Mouse (Mus musculus): ENCODE data around the gene Spo11. TPM values are rescaled to one million over a fixed set of nuclear protein-coding genes. Genes with fewer than 3 reads are reported as not detected.
A peak's percentile ranks its signal among the peaks of the same experiment; 100 is the strongest.

Gene Spo11
- polyA plus RNA-seq, 1 experiment: not detected

- peaks cover 24% of the 10 kb centered on the region for H3K36me3 ChIP-seq (ENCODE audit: control insufficient read depth, insufficient read depth)
- peak within 1 kb of the TSS; percentile 76 for H3ac ChIP-seq (ENCODE audit: control insufficient read depth, insufficient read length, low read depth)
- H3K4me3 ChIP-seq (ENCODE audit: insufficient read depth, poor library complexity, severe bottlenecking): peak within 1 kb of the TSS; percentile 72
- no peak for TF ChIP-seq MYOD1 (IDR thresholded peaks at IDR 0.05; ENCODE audit: control insufficient read depth, insufficient read length, low read depth)
- TF ChIP-seq CTCF (IDR thresholded peaks at IDR 0.05; ENCODE audit: control insufficient read depth, insufficient read depth, insufficient read length): peak; percentile 52
- TF ChIP-seq USF1 (IDR thresholded peaks at IDR 0.05; ENCODE audit: low read depth): no peak
- TF ChIP-seq MAX (IDR thresholded peaks at IDR 0.05): no peak
- TF ChIP-seq FOSL1 (IDR thresholded peaks at IDR 0.05; ENCODE audit: insufficient read depth, low read length, poor library complexity, severe bottlenecking): no peak
- no peak for TF ChIP-seq CEBPB (IDR thresholded peaks at IDR 0.05; ENCODE audit: low read depth)
- no peak for TF ChIP-seq MYOG (IDR thresholded peaks at IDR 0.05; ENCODE audit: control insufficient read depth, extremely low read depth, insufficient read length)
- H3K79me3 ChIP-seq (ENCODE audit: low read depth): peaks cover 28% of the 10 kb centered on the region
- peaks cover 49% of the 10 kb centered on the region for H3K79me2 ChIP-seq (ENCODE audit: control insufficient read depth, insufficient read depth)
- peaks cover 13% of the 10 kb centered on the region for H3K27me3 ChIP-seq (ENCODE audit: control insufficient read depth, insufficient read depth, insufficient read length)
Measured at GRCm38 (mm10) chr2:172999630-173000284, 22.3 kb downstream of the Spo11 start, which contains the start of gene Rae1. Rae1 (plus strand) TSS chr2:173000117.

GRCm38 (mm10) chr2:173000285-173000652, 22.8 kb downstream of the Spo11 start:
- H3K79me2 ChIP-seq (ENCODE audit: control insufficient read depth, insufficient read depth): peaks cover 49% of the 10 kb centered on the region
- peak overlapping the region; percentile 72 for H3K4me3 ChIP-seq (ENCODE audit: insufficient read depth, poor library complexity, severe bottlenecking)
- peaks cover 28% of the 10 kb centered on the region for H3K79me3 ChIP-seq (ENCODE audit: low read depth)
- TF ChIP-seq MAX (IDR thresholded peaks at IDR 0.05): no peak
- no peak for TF ChIP-seq MYOG (IDR thresholded peaks at IDR 0.05; ENCODE audit: control insufficient read depth, extremely low read depth, insufficient read length)
- TF ChIP-seq CEBPB (IDR thresholded peaks at IDR 0.05; ENCODE audit: low read depth): no peak
- no peak for TF ChIP-seq USF1 (IDR thresholded peaks at IDR 0.05; ENCODE audit: low read depth)
- no peak for TF ChIP-seq CTCF (IDR thresholded peaks at IDR 0.05; ENCODE audit: control insufficient read depth, insufficient read depth, insufficient read length)
- TF ChIP-seq MYOD1 (IDR thresholded peaks at IDR 0.05; ENCODE audit: control insufficient read depth, insufficient read length, low read depth): no peak
- no peak for TF ChIP-seq FOSL1 (IDR thresholded peaks at IDR 0.05; ENCODE audit: insufficient read depth, low read length, poor library complexity, severe bottlenecking)
- peaks cover 29% of the 10 kb centered on the region for H3K36me3 ChIP-seq (ENCODE audit: control insufficient read depth, insufficient read depth)
- H3ac ChIP-seq (ENCODE audit: control insufficient read depth, insufficient read length, low read depth): peak overlapping the region; percentile 76
- peaks cover 13% of the 10 kb centered on the region for H3K27me3 ChIP-seq (ENCODE audit: control insufficient read depth, insufficient read depth, insufficient read length)

GRCm38 (mm10) chr2:173000921-173001320, 23.4 kb downstream of the Spo11 start:
- Histone ChIP-seq H3K79me3 (ENCODE audit: low read depth) (peaks cover 28% of the 10 kb centered on the region), H3K4me3 (ENCODE audit: insufficient read depth, poor library complexity, severe bottlenecking) (peak overlapping the region; percentile 72), H3K79me2 (ENCODE audit: control insufficient read depth, insufficient read depth) (peaks cover 49% of the 10 kb centered on the region), H3K27me3 (ENCODE audit: control insufficient read depth, insufficient read depth, insufficient read length) (peaks cover 10% of the 10 kb centered on the region), H3K36me3 (ENCODE audit: control insufficient read depth, insufficient read depth) (peaks cover 32% of the 10 kb centered on the region), H3ac (ENCODE audit: control insufficient read depth, insufficient read length, low read depth) (peak overlapping the region; percentile 76)
- TF ChIP-seq CEBPB (IDR thresholded peaks at IDR 0.05; ENCODE audit: low read depth) (no peak), MYOD1 (IDR thresholded peaks at IDR 0.05; ENCODE audit: control insufficient read depth, insufficient read length, low read depth) (no peak), CTCF (IDR thresholded peaks at IDR 0.05; ENCODE audit: control insufficient read depth, insufficient read depth, insufficient read length) (no peak), MAX (IDR thresholded peaks at IDR 0.05) (no peak), USF1 (IDR thresholded peaks at IDR 0.05; ENCODE audit: low read depth) (no peak), FOSL1 (IDR thresholded peaks at IDR 0.05; ENCODE audit: insufficient read depth, low read length, poor library complexity, severe bottlenecking) (no peak), MYOG (IDR thresholded peaks at IDR 0.05; ENCODE audit: control insufficient read depth, extremely low read depth, insufficient read length) (no peak)

GRCm38 (mm10) chr2:173003737-173004136, 26.2 kb downstream of the Spo11 start:
- peaks cover 28% of the 10 kb centered on the region for H3K79me3 ChIP-seq (ENCODE audit: low read depth)
- no peak for TF ChIP-seq MYOG (IDR thresholded peaks at IDR 0.05; ENCODE audit: control insufficient read depth, extremely low read depth, insufficient read length)
- H3K79me2 ChIP-seq (ENCODE audit: control insufficient read depth, insufficient read depth): peaks cover 49% of the 10 kb centered on the region
- no peak overlapping the region for H3K4me3 ChIP-seq (ENCODE audit: insufficient read depth, poor library complexity, severe bottlenecking)
- H3K36me3 ChIP-seq (ENCODE audit: control insufficient read depth, insufficient read depth): peaks cover 52% of the 10 kb centered on the region
- H3ac ChIP-seq (ENCODE audit: control insufficient read depth, insufficient read length, low read depth): no peak overlapping the region
- H3K27me3 ChIP-seq (ENCODE audit: control insufficient read depth, insufficient read depth, insufficient read length): no peaks in the 10 kb centered on the region

GRCm38 (mm10) chr2:173010220-173010717, 32.8 kb downstream of the Spo11 start:
- TF ChIP-seq FOSL1 (IDR thresholded peaks at IDR 0.05; ENCODE audit: insufficient read depth, low read length, poor library complexity, severe bottlenecking) (no peak), CTCF (IDR thresholded peaks at IDR 0.05; ENCODE audit: control insufficient read depth, insufficient read depth, insufficient read length) (no peak), CEBPB (IDR thresholded peaks at IDR 0.05; ENCODE audit: low read depth) (no peak), USF1 (IDR thresholded peaks at IDR 0.05; ENCODE audit: low read depth) (no peak)
- Histone ChIP-seq H3K79me2 (ENCODE audit: control insufficient read depth, insufficient read depth) (no peaks in the 10 kb centered on the region), H3ac (ENCODE audit: control insufficient read depth, insufficient read length, low read depth) (no peak overlapping the region), H3K4me3 (ENCODE audit: insufficient read depth, poor library complexity, severe bottlenecking) (no peak overlapping the region), H3K27me3 (ENCODE audit: control insufficient read depth, insufficient read depth, insufficient read length) (no peaks in the 10 kb centered on the region), H3K79me3 (ENCODE audit: low read depth) (no peaks in the 10 kb centered on the region), H3K36me3 (ENCODE audit: control insufficient read depth, insufficient read depth) (peaks cover 84% of the 10 kb centered on the region)

GRCm38 (mm10) chr2:173011440-173011839, 33.9 kb downstream of the Spo11 start:
- no peaks in the 10 kb centered on the region for H3K79me2 ChIP-seq (ENCODE audit: control insufficient read depth, insufficient read depth)
- H3K27me3 ChIP-seq (ENCODE audit: control insufficient read depth, insufficient read depth, insufficient read length): no peaks in the 10 kb centered on the region
- no peak overlapping the region for H3K4me3 ChIP-seq (ENCODE audit: insufficient read depth, poor library complexity, severe bottlenecking)
- TF ChIP-seq USF1 (IDR thresholded peaks at IDR 0.05; ENCODE audit: low read depth): no peak
- TF ChIP-seq MYOD1 (IDR thresholded peaks at IDR 0.05; ENCODE audit: control insufficient read depth, insufficient read length, low read depth): no peak
- TF ChIP-seq MYOG (IDR thresholded peaks at IDR 0.05; ENCODE audit: control insufficient read depth, extremely low read depth, insufficient read length): no peak
- no peak for TF ChIP-seq MAX (IDR thresholded peaks at IDR 0.05)
- TF ChIP-seq CTCF (IDR thresholded peaks at IDR 0.05; ENCODE audit: control insufficient read depth, insufficient read depth, insufficient read length): no peak
- no peak for TF ChIP-seq FOSL1 (IDR thresholded peaks at IDR 0.05; ENCODE audit: insufficient read depth, low read length, poor library complexity, severe bottlenecking)
- TF ChIP-seq CEBPB (IDR thresholded peaks at IDR 0.05; ENCODE audit: low read depth): no peak
- H3ac ChIP-seq (ENCODE audit: control insufficient read depth, insufficient read length, low read depth): no peak overlapping the region
- H3K79me3 ChIP-seq (ENCODE audit: low read depth): no peaks in the 10 kb centered on the region
- peaks cover 84% of the 10 kb centered on the region for H3K36me3 ChIP-seq (ENCODE audit: control insufficient read depth, insufficient read depth)

Data from C2C12 (cell line).